Comparison of ENCODE assay signal across 15 mouse cellular contexts in genomic region chr4:124783937-124784336, GRCm38 (mm10).
"Had no signal": no experiment of that assay in that cellular context is flagged by ENCODE, and none has a peak within 500 bp of the region (broad histone marks: within the 10 kb centered on the region; RNA-seq: fewer than 3 reads in every experiment).

No protein-coding gene starts in this region.

- H3K4me2 ChIP-seq: neural tube, embryonic 15.5 days; stomach, embryonic 15.5 days had no signal

- DNase-seq: retina, postnatal 1 day; right cerebral cortex, adult 18-20 months; right cerebral cortex, postnatal 14 days; right cerebral cortex, postnatal 25 days; right cerebral cortex, postnatal 4 days; spleen, adult 18-20 months; thymus, adult 18-20 months; thymus, adult 2 months; thymus, postnatal 14 days; thymus, postnatal 25 days; thymus, postnatal 36 days; thymus, postnatal 4 days had no signal

- H3K4me3 ChIP-seq: neural tube, embryonic 15.5 days; stomach, embryonic 15.5 days had no signal

- H3K27ac ChIP-seq: neural tube, embryonic 15.5 days; stomach, embryonic 15.5 days; stomach, postnatal 0 days had no signal

- H3K9me3 ChIP-seq: neural tube, embryonic 15.5 days; stomach, embryonic 15.5 days had no signal

- H3K27me3 ChIP-seq: neural tube, embryonic 15.5 days; stomach, embryonic 15.5 days had no signal

- H3K4me1 ChIP-seq: neural tube, embryonic 15.5 days; stomach, embryonic 15.5 days had no signal

- H3K9ac ChIP-seq: neural tube, embryonic 15.5 days; stomach, embryonic 15.5 days had no signal
